Mouse (Mus musculus): ENCODE data around the gene Hoxa9. TPM values are rescaled to one million over a fixed set of nuclear protein-coding genes. Genes with fewer than 3 reads are reported as not detected.

The Hoxa9 gene
- total RNA-seq, 2 experiments from 2014 or later: not detected

DNA sequence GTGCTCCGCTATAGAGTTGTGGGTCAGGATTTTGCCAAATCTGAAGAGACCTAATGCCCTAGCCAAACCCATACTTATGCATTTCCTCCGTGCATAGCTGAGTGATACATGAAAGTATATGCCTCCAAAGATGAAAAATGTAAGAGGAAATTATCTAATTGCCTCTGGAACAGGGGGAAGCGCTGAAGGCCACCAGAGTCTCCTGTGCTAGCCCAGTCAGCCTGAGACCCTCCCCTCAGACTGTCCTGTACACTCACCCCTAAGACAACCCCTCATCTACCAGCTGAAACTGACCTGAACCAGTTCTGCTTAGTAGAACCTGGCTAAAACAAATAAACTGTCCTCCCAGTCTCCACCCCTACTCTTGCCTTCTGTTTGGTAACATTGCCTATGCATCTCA, 50.2 kb downstream of the Hoxa9 start:
- no peak for DNase-seq

DNA sequence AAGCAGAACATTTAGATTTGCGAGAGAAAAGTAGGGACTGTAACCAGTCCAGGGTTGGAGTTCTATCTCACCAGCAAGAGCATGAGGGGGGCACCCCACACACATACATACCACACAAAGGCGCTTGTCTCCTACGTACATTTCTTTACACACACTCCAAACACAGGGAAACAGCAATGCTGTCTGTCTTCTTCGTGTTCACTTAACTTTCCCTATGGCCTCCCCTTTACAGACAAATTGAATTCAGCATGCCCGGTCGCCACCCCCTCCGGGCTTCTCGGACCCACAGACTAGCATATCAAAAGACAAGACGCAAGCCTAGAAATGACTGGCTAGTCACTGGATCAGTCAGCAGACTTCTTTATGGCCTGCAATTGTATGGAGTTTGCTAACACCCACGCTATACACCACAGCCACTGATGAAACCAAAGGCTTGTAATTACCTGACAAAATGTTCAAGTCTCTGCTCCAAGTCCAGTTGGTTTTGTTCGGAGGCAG, 50.6 kb downstream of the Hoxa9 start:
- no peak for DNase-seq

DNA sequence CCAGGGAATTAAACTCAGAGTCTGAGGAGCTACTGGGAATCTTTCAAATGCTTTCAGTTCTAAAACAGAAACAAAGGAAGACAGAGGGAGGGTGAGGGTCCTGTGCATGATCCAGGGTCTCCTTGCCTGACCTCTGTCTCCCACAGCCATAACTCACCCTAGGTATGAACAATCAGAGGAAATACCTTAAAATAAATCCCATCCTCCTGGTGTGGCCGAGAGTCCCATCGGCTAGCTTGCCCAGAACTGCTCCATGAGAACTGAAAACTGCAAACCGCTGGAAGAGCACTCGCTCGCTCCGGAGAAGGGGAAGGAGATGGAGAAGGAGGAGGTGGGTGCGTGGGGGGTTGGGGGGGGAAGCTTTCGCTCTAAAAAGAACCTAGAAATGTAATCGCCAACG, 51.2 kb downstream of the Hoxa9 start:
- no peak for DNase-seq

DNA sequence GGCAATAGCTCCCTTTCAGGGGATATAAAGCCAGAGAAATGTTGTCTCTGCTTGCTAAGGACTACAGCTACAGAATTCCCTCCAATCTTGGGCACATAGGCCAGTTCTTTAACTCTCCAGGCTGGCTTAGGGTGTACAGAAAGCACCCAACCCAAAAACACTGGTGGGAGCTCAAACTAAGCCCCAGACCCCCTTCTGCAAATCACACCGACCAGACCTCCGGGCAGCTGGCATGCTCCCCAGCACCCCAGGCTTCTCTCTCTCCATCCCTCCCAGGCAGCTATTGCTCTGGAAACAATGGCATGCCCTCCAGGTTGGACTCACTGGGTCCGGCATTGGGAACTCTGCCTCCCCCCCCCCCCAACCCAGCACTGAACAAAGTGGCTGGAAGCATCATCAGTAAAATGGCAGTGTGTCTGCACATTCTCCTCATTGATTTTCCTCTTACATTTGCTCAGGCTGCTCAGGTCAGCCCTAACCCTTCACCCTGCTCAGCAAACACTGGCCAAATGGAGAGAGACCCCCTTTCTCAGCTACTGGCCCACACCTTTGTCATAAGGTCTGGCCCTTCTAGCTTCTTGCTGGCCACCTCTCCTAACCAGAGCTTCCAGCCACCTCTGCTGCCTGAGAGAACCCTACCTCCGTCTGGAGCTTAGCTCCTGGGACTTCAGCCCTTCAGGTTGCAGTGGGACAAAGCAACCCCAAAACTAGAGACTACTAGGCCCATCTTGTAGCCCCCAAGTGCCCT, 51.8 kb downstream of the Hoxa9 start:
- no peak for DNase-seq

- DNase-seq: no peak
These were observed 53.1 kb downstream of the Hoxa9 start for GRCm38 (mm10) chr6:52177806-52178205.

GRCm38 (mm10) chr6:52177061-52177735, 53.7 kb downstream of the Hoxa9 start, which contains the start of gene 5730596B20Rik:
Gene 5730596B20Rik (plus strand): TSS chr6:52177498.
- no peak for DNase-seq

- no peak for DNase-seq
These were observed 54.5 kb downstream of the Hoxa9 start for GRCm38 (mm10) chr6:52176391-52176790.

DNA sequence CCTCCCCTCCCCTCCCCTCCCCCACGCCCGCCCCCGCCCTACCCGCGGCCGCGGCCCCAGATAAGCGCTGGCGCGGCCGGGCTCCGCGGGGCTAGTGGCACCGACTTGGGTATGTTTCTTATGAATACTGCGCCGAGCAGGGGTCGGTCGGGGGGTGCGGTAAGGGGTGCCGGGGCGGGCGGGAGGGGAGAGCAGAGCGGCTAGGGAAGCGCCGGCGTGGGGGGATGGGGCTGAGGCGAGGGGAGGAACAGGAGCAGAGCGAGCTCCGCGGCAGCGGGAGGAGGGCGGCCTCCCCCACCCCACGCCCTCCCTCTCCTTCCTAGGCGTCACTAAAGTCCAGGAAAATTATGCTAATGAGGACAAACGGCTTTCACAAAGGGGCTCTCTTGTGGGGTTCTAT, 55.0 kb downstream of the Hoxa9 start:
- no peak for DNase-seq

DNA sequence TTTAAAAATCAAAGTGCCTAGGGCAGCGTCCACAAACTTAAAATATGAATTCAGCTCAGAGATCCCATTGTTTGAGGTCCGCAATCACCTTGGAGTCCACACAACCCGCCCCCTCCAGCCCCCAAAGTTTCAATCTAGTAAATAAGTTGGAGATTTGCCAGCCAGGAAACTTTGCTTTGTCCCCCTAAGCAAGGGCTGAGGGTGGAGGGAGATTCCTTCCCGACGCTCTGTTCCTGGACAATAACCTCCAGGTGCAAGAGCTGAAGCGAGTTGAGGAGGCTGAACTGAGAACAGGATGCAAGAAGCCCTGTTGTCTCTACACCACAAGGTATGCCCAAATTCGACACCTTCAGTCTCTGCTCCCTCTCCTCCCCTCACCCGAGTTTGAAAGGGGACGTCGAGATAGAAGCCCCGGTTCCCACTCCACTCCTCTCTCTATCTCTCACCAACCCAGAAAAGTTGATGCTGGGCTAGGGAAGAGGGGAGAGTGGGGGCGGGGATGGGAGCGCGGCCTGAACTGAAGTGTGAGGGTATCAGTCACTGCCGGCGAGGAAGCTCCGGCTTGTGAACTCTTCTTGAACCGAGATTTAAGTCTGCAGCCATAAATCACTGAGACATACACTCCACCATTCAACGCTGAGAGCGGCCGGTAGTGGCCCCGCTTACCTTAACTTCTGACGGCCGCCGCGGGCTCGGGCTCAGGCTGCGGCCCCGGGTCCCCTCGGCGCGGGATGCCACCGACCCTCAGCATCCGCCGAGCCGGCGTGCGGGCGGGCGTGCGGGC, 55.7 kb downstream of the Hoxa9 start:
- DNase-seq: no peak

GRCm38 (mm10) chr6:52173648-52174047, 57.2 kb downstream of the Hoxa9 start:
- no peak for DNase-seq

Small RNAs within 50 kb of the gene (microRNA-seq; reads per million reads assigned to microRNA genes)
- gene Mir196b: 12.9 to 15.8 reads per million in 2 experiments

Other genes starting within 250 kb of the Hoxa9 start
- gene Skap2, start 218.5 kb downstream of the Hoxa9 start, total RNA-seq (2021): 10 to 100 TPM; 16.7 to 16.9 TPM
- not detected for gene Hoxa1, start 72.8 kb downstream of the Hoxa9 start, total RNA-seq (2021)
- not detected for gene Hoxa2, start 66.3 kb downstream of the Hoxa9 start, total RNA-seq (2021)
- not detected for gene 5730596B20Rik, start 53.6 kb downstream of the Hoxa9 start, total RNA-seq (2021)
- gene Hoxa4, start 39.3 kb downstream of the Hoxa9 start, total RNA-seq (2021): not detected
- not detected for gene Hoxa5, start 26.5 kb downstream of the Hoxa9 start, total RNA-seq (2021)
- gene Hoxa6, start 22.4 kb downstream of the Hoxa9 start, total RNA-seq (2021): not detected
- gene Hoxa3, start 17.8 kb downstream of the Hoxa9 start, total RNA-seq (2021): not detected
- gene Gm28308, start 17.8 kb downstream of the Hoxa9 start, total RNA-seq (2021): not detected
- not detected for gene Hoxa7, start 9.2 kb downstream of the Hoxa9 start, total RNA-seq (2021)
- not detected for gene Hoxa10, start 9.8 kb upstream of the Hoxa9 start, total RNA-seq (2021)
- gene Hoxa11, start 14.7 kb upstream of the Hoxa9 start, total RNA-seq (2021): not detected
- gene Hoxa13, start 29.8 kb upstream of the Hoxa9 start, total RNA-seq (2021): not detected
- gene Evx1, start 82.4 kb upstream of the Hoxa9 start, total RNA-seq (2021): not detected